Mouse (Mus musculus): Measurements from ENCODE around the gene Cxcl10.
A peak's percentile ranks its signal among the peaks of the same experiment; 100 is the strongest.

DNA sequence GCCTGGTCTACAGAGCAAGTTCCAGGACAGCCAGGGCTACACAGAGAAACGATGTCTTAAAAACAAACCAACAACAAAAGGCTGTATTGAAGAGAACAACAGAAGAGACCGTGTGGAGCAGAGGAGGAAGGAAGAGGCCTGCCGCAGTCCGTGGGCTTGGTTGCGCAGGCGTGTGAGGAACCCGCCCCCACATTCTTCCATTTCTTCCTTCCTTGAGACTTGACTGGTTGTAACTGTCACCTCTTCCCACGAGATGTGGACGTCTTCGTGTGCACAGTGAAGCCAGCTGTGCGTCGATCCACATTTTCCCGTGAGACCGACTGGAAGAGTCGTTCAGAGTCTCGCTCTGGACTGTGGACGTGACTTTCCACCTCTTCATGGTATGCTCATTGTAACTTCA is 26.7 kb upstream of the Cxcl10 start:
- TF ChIP-seq CTCF (IDR thresholded peaks at IDR 0.05; ENCODE audit: control insufficient read depth, insufficient read depth, low read length) (no peak), POLR2A (IDR thresholded peaks at IDR 0.05; ENCODE audit: borderline replicate concordance, control insufficient read depth, low read depth, low read length) (0 out of 2 replicates have a peak, but pooled peaks have one; percentile 56)
